Mouse (Mus musculus): Measurements from ENCODE around the gene Adamtsl4. TPM values are rescaled to one million over a fixed set of nuclear protein-coding genes. Genes with fewer than 3 reads are reported as not detected.
"Not testable (repeated sequence)": the region's sequence is repeated elsewhere in the genome, so short reads cannot be mapped to it uniquely, and the experiment has no call there.

Adamtsl4 gene
- polyA plus RNA-seq, 1 experiment from 2014 or later: 0.48 TPM

DNA sequence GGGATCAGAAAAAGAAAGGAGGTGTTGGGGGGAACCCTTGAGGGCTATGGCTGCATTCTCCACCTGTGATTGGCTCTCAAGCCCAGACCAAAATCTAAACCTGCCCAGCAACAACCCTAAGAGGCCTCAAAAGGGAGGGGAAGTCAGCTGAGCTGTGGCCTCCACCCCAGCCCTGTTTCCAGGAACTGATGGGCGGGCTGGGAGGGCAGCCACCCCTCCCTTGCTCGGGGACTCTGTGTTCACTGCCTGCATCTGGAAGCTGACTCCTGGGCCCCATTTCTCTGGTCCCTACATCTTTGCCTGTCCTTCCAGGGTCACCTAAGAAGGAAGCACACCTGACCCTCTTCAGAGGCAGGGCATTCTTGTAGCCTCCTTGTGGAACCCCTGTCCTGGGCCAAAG, 13.5 kb downstream of the Adamtsl4 start:
- no peaks in the 10 kb centered on the region; the same call in 1 of the 2 replicates for H3K36me3 ChIP-seq (ENCODE audit: control insufficient read depth, insufficient read depth)
- no peak overlapping the region for H3K4me2 ChIP-seq (ENCODE audit: low read length)
- no peak overlapping the region for H3K9ac ChIP-seq (replicated peaks; ENCODE audit: low read depth, low read length)
- peak overlapping the region; percentile 37; the same call in 1 of the 2 replicates for H3K27ac ChIP-seq (ENCODE audit: low read length)
- no peaks in the 10 kb centered on the region for H3K9me3 ChIP-seq (ENCODE audit: control insufficient read depth, low read length)
- H3K4me3 ChIP-seq (replicated peaks; ENCODE audit: low read length): no peak overlapping the region
- H3K27me3 ChIP-seq (replicated peaks; ENCODE audit: control insufficient read depth, insufficient read depth, low read length): no peaks in the 10 kb centered on the region
- ATAC-seq: no peak
- WGBS: 67% methylated on average over 2 of the region's 2 CpGs
- H3K4me1 ChIP-seq (replicated peaks; ENCODE audit: control insufficient read depth, insufficient read depth, low read length): 0 out of 2 replicates have a peak, but pooled peaks cover 3% of the 10 kb centered on the region

DNA sequence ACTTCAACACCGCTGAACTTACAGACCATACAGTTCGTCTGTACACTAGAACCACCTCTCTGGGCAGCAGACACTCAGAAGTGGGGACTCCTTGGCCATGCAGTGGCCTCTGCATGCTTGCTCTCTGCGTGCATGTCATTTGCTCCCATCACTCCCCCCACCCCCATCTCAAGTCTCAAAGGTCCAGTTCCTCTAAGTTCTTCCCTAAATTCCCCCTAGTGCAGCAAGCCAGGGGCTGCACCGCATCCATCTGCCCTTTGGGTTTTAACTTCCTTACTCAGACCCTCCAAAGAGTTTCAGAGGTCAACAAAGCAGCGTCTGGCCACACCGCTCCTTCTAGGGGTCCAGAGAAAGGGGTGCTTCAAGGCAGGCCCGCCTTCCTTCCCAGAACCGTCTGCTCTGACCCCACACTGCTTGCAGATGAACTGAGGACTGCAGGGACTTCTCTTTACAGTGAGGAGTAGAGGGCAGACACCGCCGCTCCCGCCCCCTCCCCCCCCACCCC, 14.0 kb downstream of the Adamtsl4 start:
- H3K4me3 ChIP-seq (replicated peaks; ENCODE audit: low read length): no peak overlapping the region
- no peaks in the 10 kb centered on the region for H3K27me3 ChIP-seq (replicated peaks; ENCODE audit: control insufficient read depth, insufficient read depth, low read length)
- no peak for ATAC-seq
- no peak overlapping the region for H3K9ac ChIP-seq (replicated peaks; ENCODE audit: low read depth, low read length)
- peak overlapping the region; percentile 37; the same call in 1 of the 2 replicates for H3K27ac ChIP-seq (ENCODE audit: low read length)
- 0 out of 2 replicates have a peak, but pooled peaks cover 3% of the 10 kb centered on the region for H3K4me1 ChIP-seq (replicated peaks; ENCODE audit: control insufficient read depth, insufficient read depth, low read length)
- no peaks in the 10 kb centered on the region for H3K9me3 ChIP-seq (ENCODE audit: control insufficient read depth, low read length)
- no peak overlapping the region for H3K4me2 ChIP-seq (ENCODE audit: low read length)
- WGBS: 29% methylated on average over 11 of the region's 11 CpGs
- H3K36me3 ChIP-seq (ENCODE audit: control insufficient read depth, insufficient read depth): no peaks in the 10 kb centered on the region; the same call in 1 of the 2 replicates

DNA sequence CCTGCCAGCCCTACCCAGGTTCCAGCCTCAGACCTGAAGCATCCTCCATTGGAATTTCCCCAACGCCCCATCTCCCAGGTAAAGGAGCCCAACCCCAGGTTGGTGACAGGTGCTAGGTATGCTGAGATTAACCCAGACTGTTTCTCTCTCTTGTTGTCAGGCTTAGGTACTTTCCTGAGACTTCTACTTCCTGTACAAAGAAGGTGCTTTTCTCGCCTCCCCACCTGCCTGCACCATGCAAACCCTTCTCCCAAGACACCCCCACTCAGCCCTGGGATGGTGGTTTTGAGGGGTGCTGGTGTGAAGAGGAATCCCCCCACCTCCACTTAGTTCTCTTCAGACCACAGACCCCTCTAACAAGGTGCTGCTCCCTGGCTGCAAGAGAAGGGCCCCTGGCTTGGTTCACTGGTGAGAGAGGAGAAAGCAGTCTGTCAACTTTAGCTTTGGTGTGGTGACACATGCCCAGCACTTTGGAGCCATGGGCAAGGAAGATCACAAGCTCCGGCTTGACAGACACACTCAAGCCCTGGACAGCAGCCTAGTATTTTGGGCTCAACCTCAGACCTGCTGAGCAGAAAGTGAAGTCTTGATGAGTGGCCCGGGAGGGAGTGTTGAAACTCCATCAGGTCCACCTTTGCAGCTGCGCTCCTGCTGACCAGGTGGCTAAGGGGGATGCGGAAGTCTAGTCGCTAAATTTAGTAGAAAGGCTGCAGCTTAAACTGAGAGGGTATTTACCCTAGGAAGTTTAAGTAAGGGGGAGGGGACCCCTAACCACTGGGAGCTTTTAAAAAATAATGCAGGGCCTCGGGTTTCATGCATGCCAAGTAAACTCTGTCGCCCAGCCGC, 14.6 kb downstream of the Adamtsl4 start:
- H3K27ac ChIP-seq (ENCODE audit: low read length): no peak overlapping the region
- WGBS: 59% methylated on average over 10 of the region's 10 CpGs
- no peak overlapping the region for H3K4me2 ChIP-seq (ENCODE audit: low read length)
- H3K27me3 ChIP-seq (replicated peaks; ENCODE audit: control insufficient read depth, insufficient read depth, low read length): no peaks in the 10 kb centered on the region
- H3K9me3 ChIP-seq (ENCODE audit: control insufficient read depth, low read length): no peaks in the 10 kb centered on the region
- no peak for ATAC-seq
- no peaks in the 10 kb centered on the region; the same call in 1 of the 2 replicates for H3K36me3 ChIP-seq (ENCODE audit: control insufficient read depth, insufficient read depth)
- H3K4me1 ChIP-seq (replicated peaks; ENCODE audit: control insufficient read depth, insufficient read depth, low read length): 0 out of 2 replicates have a peak, but pooled peaks cover 3% of the 10 kb centered on the region
- no peak overlapping the region for H3K9ac ChIP-seq (replicated peaks; ENCODE audit: low read depth, low read length)
- no peak overlapping the region for H3K4me3 ChIP-seq (replicated peaks; ENCODE audit: low read length)

DNA sequence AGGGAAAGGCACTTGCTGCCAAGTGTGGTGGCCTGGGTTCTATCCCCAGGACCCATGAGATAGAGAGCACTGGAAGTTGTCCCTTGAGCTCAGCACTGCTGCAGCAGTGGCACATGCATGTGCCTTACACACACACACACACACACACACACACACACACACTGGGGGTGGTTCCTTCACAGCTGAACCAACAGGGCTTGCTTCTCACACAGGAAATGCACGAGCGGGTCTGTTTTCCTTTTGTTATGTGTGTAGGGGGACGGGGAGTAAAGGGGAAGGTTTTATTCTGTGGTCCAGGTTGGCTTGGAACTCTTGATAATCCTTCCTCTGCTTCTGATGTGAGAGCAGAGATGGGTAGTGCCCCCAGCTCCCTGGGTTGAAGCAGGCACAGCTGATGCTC, 15.3 kb downstream of the Adamtsl4 start:
- H3K4me1 ChIP-seq (replicated peaks; ENCODE audit: control insufficient read depth, insufficient read depth, low read length): peaks cover 6% of the 10 kb centered on the region
- H3K36me3 ChIP-seq (ENCODE audit: control insufficient read depth, insufficient read depth): no peaks in the 10 kb centered on the region; the same call in 1 of the 2 replicates
- H3K9ac ChIP-seq (replicated peaks; ENCODE audit: low read depth, low read length): no peak overlapping the region
- no peak overlapping the region for H3K4me2 ChIP-seq (ENCODE audit: low read length)
- no peaks in the 10 kb centered on the region for H3K27me3 ChIP-seq (replicated peaks; ENCODE audit: control insufficient read depth, insufficient read depth, low read length)
- no peak overlapping the region for H3K27ac ChIP-seq (ENCODE audit: low read length)
- 68% methylated on average over 3 of the region's 3 CpGs for WGBS
- H3K4me3 ChIP-seq (replicated peaks; ENCODE audit: low read length): no peak overlapping the region
- H3K9me3 ChIP-seq (ENCODE audit: control insufficient read depth, low read length): no peaks in the 10 kb centered on the region
- ATAC-seq: no peak

DNA sequence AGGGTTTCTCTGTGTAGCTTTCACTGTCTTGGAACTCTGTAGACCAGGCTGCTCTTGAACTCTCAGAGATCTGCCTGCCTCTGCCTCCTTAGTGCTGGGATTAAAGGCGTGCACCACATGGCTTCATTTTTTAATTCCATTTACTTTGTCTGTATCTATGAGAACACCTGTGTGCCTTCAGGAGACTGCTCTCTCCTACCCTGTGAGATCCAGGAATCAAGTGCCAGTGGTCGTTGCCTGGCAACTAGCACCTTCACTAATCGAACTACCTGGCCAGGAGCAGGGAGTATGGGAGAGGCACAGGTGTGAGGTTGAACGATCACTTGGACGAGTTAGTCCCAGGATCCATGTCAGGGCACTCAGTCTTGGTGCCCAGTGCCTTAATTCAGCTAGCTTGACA, 16.5 kb downstream of the Adamtsl4 start:
- Histone ChIP-seq H3K4me3 (replicated peaks; ENCODE audit: low read length) (no peak overlapping the region), H3K4me2 (ENCODE audit: low read length) (no peak overlapping the region), H3K9me3 (ENCODE audit: control insufficient read depth, low read length) (no peaks in the 10 kb centered on the region), H3K36me3 (ENCODE audit: control insufficient read depth, insufficient read depth) (no peaks in the 10 kb centered on the region; the same call in 1 of the 2 replicates), H3K27ac (ENCODE audit: low read length) (no peak overlapping the region), H3K27me3 (replicated peaks; ENCODE audit: control insufficient read depth, insufficient read depth, low read length) (no peaks in the 10 kb centered on the region), H3K9ac (replicated peaks; ENCODE audit: low read depth, low read length) (no peak overlapping the region), H3K4me1 (replicated peaks; ENCODE audit: control insufficient read depth, insufficient read depth, low read length) (peaks cover 14% of the 10 kb centered on the region)
- no peak for ATAC-seq
- 87% methylated on average over 5 of the region's 5 CpGs for WGBS

DNA sequence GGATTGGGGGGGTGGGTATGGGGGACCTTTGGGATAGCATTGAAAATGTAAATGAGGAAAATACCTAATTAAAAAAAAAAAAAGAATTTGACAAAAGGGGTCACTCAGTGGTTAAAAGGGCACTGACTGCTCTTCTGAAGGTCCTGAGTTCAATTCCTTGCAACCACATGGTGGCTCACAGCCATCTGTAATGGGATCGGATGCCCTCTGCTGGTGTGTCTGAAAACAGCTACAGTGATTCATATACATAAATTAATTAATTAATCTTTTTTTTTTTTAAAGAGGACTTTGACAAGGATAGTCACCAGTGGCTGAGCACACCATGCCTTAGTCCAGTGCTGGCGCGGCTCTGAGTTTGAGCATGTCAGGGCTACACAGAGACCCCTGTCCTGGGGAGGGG, 17.3 kb downstream of the Adamtsl4 start:
- not testable (repeated sequence) for H3K4me3 ChIP-seq (replicated peaks; ENCODE audit: low read length); H3K27me3 ChIP-seq (replicated peaks; ENCODE audit: control insufficient read depth, insufficient read depth, low read length); H3K27ac ChIP-seq (ENCODE audit: low read length); H3K36me3 ChIP-seq (ENCODE audit: control insufficient read depth, insufficient read depth); H3K9ac ChIP-seq (replicated peaks; ENCODE audit: low read depth, low read length); H3K9me3 ChIP-seq (ENCODE audit: control insufficient read depth, low read length); H3K4me2 ChIP-seq (ENCODE audit: low read length); ATAC-seq
- WGBS: 96% methylated on average over 3 of the region's 3 CpGs
- peaks cover 14% of the 10 kb centered on the region for H3K4me1 ChIP-seq (replicated peaks; ENCODE audit: control insufficient read depth, insufficient read depth, low read length)

DNA sequence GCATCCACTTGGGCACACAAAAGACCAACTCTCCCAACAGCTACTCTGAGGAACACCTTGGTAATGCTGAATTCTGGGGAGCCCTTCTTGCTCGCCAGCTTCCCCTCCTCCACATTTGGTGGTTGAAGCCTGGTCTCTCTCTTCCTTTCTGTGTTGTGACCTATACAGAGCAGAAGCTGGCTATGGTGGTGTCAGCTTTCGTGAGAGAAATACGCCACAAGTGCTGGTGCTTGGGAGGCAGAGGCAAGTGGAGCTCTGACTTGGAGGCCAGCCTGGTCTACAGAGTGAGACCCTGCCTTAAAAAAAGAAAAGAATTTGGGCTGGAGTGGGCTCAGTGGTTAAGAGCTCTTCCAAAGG, 18.4 kb downstream of the Adamtsl4 start:
- Histone ChIP-seq H3K9me3 (ENCODE audit: control insufficient read depth, low read length) (no peaks in the 10 kb centered on the region), H3K27ac (ENCODE audit: low read length) (no peak overlapping the region), H3K9ac (replicated peaks; ENCODE audit: low read depth, low read length) (no peak overlapping the region), H3K4me2 (ENCODE audit: low read length) (no peak overlapping the region), H3K36me3 (ENCODE audit: control insufficient read depth, insufficient read depth) (peaks cover under 1% of the 10 kb centered on the region; the same call in 1 of the 2 replicates), H3K4me3 (replicated peaks; ENCODE audit: low read length) (no peak overlapping the region), H3K27me3 (replicated peaks; ENCODE audit: control insufficient read depth, insufficient read depth, low read length) (no peaks in the 10 kb centered on the region), H3K4me1 (replicated peaks; ENCODE audit: control insufficient read depth, insufficient read depth, low read length) (peaks cover 15% of the 10 kb centered on the region)
- 93% methylated on average over 3 of the region's 3 CpGs for WGBS
- no peak for ATAC-seq

DNA sequence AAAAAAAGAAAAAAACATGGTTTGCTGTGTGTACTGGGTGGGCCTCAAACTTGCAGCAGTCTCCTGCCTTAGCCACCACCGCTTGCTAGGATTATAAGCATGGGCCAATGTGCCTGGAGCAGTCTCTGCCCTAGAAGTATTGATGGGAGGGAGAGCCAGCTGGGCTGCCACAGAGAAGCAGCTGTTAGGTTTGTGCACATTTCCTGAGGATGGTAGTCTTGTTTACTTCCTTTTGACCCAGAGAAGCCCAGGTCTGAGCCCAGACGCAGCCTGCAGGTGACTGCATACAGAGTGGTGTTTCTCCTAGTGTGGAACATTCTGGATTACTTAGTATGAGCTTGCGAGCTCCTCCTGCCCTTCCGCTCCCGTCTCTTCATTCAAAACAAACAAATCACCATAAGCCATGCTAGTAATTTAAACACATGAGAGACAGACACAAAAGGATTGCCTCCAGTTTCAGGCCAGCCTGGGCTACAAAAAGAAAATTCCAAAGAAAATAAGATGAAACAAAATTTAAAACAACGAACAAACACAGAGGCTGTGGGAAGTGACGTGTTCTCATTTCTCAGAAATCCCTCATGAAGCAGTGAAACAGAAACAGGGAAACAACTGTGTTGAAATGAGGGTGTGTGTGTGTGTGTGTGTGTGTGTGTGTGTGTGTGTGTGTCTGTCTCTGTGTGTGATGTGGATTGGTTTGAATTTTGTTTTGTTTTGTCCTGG, 19.0 kb downstream of the Adamtsl4 start:
- Histone ChIP-seq H3K9me3 (ENCODE audit: control insufficient read depth, low read length) (no peaks in the 10 kb centered on the region), H3K9ac (replicated peaks; ENCODE audit: low read depth, low read length) (no peak overlapping the region), H3K27ac (ENCODE audit: low read length) (0 out of 2 replicates have a peak overlapping the region, but pooled peaks have one; percentile 29), H3K4me3 (replicated peaks; ENCODE audit: low read length) (no peak overlapping the region), H3K27me3 (replicated peaks; ENCODE audit: control insufficient read depth, insufficient read depth, low read length) (no peaks in the 10 kb centered on the region), H3K36me3 (ENCODE audit: control insufficient read depth, insufficient read depth) (peaks cover 2% of the 10 kb centered on the region; the same call in 1 of the 2 replicates), H3K4me1 (replicated peaks; ENCODE audit: control insufficient read depth, insufficient read depth, low read length) (peaks cover 16% of the 10 kb centered on the region), H3K4me2 (ENCODE audit: low read length) (no peak overlapping the region)
- ATAC-seq: peak; percentile 29
- WGBS: 71% methylated on average over 7 of the region's 7 CpGs

DNA sequence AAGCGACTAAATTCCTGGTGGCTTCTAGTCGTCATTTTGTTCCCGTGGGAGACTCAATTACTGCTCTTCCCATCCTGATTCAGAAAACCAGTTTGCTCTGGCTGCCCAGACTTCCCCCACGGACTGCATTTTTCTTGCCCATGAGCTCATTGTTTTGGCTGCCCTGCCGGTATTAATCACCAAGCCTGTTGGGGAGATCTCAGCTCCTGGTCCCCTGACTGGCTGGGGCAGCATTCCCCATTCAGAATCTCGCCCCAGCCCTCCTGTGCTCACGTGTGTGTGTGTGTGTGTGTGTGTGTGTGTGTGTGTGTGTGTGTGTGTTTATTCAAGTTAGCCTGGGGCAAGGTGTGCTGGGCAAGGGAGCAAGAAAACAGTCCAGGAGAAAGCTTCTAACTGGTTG, 19.7 kb downstream of the Adamtsl4 start:
- 13% methylated on average over 7 of the region's 7 CpGs for WGBS
- Histone ChIP-seq H3K36me3 (ENCODE audit: control insufficient read depth, insufficient read depth) (peaks cover 2% of the 10 kb centered on the region; the same call in 1 of the 2 replicates), H3K9ac (replicated peaks; ENCODE audit: low read depth, low read length) (no peak overlapping the region), H3K4me3 (replicated peaks; ENCODE audit: low read length) (no peak overlapping the region), H3K4me1 (replicated peaks; ENCODE audit: control insufficient read depth, insufficient read depth, low read length) (peaks cover 16% of the 10 kb centered on the region), H3K9me3 (ENCODE audit: control insufficient read depth, low read length) (no peaks in the 10 kb centered on the region), H3K27ac (ENCODE audit: low read length) (peak overlapping the region; percentile 78), H3K4me2 (ENCODE audit: low read length) (no peak overlapping the region), H3K27me3 (replicated peaks; ENCODE audit: control insufficient read depth, insufficient read depth, low read length) (no peaks in the 10 kb centered on the region)
- peak; percentile 75 for ATAC-seq
